Mouse (Mus musculus): ENCODE measurements at regions not wholly inside any gene's neighbourhood (a gene's known extent, or its start where the extent isn't known, plus 50 kb on each side); places are given as distances from the start of the nearest gene placed in this dataset.

DNA sequence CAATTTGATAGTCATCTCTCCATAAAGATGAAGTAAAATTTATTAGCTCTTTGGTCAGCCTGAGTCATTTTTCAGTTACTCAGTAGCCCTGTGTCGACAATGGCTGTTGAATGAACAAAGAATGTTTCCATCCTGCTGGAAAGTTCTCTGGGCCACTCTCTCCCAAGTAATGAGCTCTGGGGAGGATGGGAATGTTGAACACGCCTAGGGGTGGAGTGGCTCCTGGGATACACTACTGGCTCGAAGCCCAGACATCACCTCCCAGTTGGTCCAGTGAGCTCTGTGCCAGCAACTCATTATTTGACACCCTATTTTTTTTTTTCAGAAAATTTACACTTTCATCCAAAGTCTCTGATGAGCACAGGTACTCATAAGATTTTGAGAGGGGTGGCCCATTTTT lies 174.1 kb downstream of the Tmem26 start:
- TF ChIP-seq POLR2A (IDR thresholded peaks at IDR 0.05; ENCODE audit: control insufficient read depth, low read depth, low read length) (no peak), CTCF (IDR thresholded peaks at IDR 0.05; ENCODE audit: control insufficient read depth, insufficient read depth, insufficient replicate concordance, low read depth, low read length) (no peak)
